ENCODE assay signal across 28 mouse cellular contexts in genomic region chr6:8741659-8742058, GRCm38 (mm10). TPM values are rescaled to one million over a fixed set of nuclear protein-coding genes. Genes with fewer than 3 reads are reported as not detected.
DNase-seq lines count a peak whose midpoint lies in the region; ATAC-seq lines count a peak whose summit lies in the region.
"Had no signal": no experiment of that assay in that cellular context is flagged by ENCODE, and none has a peak within 500 bp of the region (broad histone marks: within the 10 kb centered on the region; RNA-seq: fewer than 3 reads in every experiment).

No protein-coding gene starts in this region.

- no peak overlapping the region for H3K4me3 ChIP-seq in forebrain, embryonic 12.5 days (replicated peaks)
- no peak overlapping the region for H3K4me3 ChIP-seq in forebrain, embryonic 13.5 days
- no peak overlapping the region for H3K4me3 ChIP-seq in kidney, embryonic 15.5 days (replicated peaks)
- H3K4me3 ChIP-seq in embryonic facial prominence, embryonic 12.5 days = no peak overlapping the region
- H3K4me3 ChIP-seq: embryonic facial prominence, embryonic 13.5 days; intestine, embryonic 15.5 days; lung, embryonic 15.5 days; midbrain, embryonic 10.5 days; midbrain, embryonic 15.5 days had no signal

- 24% methylated on average over 1 of the region's 1 CpGs for WGBS in forebrain, embryonic 12.5 days
- 15% methylated on average over 1 of the region's 1 CpGs for WGBS in forebrain, embryonic 13.5 days
- 11% methylated on average over 1 of the region's 1 CpGs for WGBS in kidney, embryonic 15.5 days
- 13% methylated on average over 1 of the region's 1 CpGs for WGBS in embryonic facial prominence, embryonic 12.5 days

- no peak overlapping the region for H3K4me2 ChIP-seq in forebrain, embryonic 12.5 days
- H3K4me2 ChIP-seq in forebrain, embryonic 13.5 days = no peak overlapping the region
- H3K4me2 ChIP-seq in kidney, embryonic 15.5 days = no peak overlapping the region
- H3K4me2 ChIP-seq in embryonic facial prominence, embryonic 12.5 days (replicated peaks) = no peak overlapping the region
- H3K4me2 ChIP-seq: embryonic facial prominence, embryonic 13.5 days; heart, embryonic 11.5 days; intestine, embryonic 15.5 days; lung, embryonic 15.5 days; midbrain, embryonic 15.5 days had no signal

- no peaks in the 10 kb centered on the region for H3K36me3 ChIP-seq in forebrain, embryonic 12.5 days (replicated peaks)
- H3K36me3 ChIP-seq in forebrain, embryonic 13.5 days (ENCODE audit: poor library complexity, severe bottlenecking) = no peaks in the 10 kb centered on the region
- H3K36me3 ChIP-seq in kidney, embryonic 15.5 days = no peaks in the 10 kb centered on the region
- no peaks in the 10 kb centered on the region for H3K36me3 ChIP-seq in embryonic facial prominence, embryonic 12.5 days
- H3K36me3 ChIP-seq: embryonic facial prominence, embryonic 13.5 days; intestine, embryonic 15.5 days; lung, embryonic 15.5 days; midbrain, embryonic 10.5 days had no signal

- H3K27ac ChIP-seq in forebrain, embryonic 12.5 days = no peak overlapping the region
- no peak overlapping the region for H3K27ac ChIP-seq in forebrain, embryonic 13.5 days
- no peak overlapping the region for H3K27ac ChIP-seq in kidney, embryonic 15.5 days
- peak overlapping the region; percentile 76; the same call in 1 of the 2 replicates for H3K27ac ChIP-seq in embryonic facial prominence, embryonic 12.5 days
- H3K27ac ChIP-seq: hindbrain, postnatal 0 days; intestine, embryonic 15.5 days; lung, embryonic 15.5 days; midbrain, embryonic 10.5 days; midbrain, embryonic 15.5 days had no signal

- no peaks in the 10 kb centered on the region for H3K9me3 ChIP-seq in forebrain, embryonic 12.5 days
- H3K9me3 ChIP-seq in forebrain, embryonic 13.5 days (replicated peaks) = no peaks in the 10 kb centered on the region
- H3K9me3 ChIP-seq in kidney, embryonic 15.5 days (replicated peaks) = no peaks in the 10 kb centered on the region
- H3K9me3 ChIP-seq in embryonic facial prominence, embryonic 12.5 days = no peaks in the 10 kb centered on the region
- H3K9me3 ChIP-seq: embryonic facial prominence, embryonic 13.5 days; intestine, embryonic 15.5 days; lung, embryonic 15.5 days; midbrain, embryonic 10.5 days; midbrain, embryonic 15.5 days had no signal

- no peaks in the 10 kb centered on the region for H3K4me1 ChIP-seq in forebrain, embryonic 12.5 days
- no peaks in the 10 kb centered on the region for H3K4me1 ChIP-seq in forebrain, embryonic 13.5 days
- peaks cover 6% of the 10 kb centered on the region; the same call in 1 of the 2 replicates for H3K4me1 ChIP-seq in kidney, embryonic 15.5 days
- H3K4me1 ChIP-seq in embryonic facial prominence, embryonic 12.5 days = peaks cover 11% of the 10 kb centered on the region; the same call in 1 of the 2 replicates
- H3K4me1 ChIP-seq: intestine, embryonic 15.5 days; lung, embryonic 15.5 days; midbrain, embryonic 15.5 days had no signal

- no peak overlapping the region for H3K9ac ChIP-seq in forebrain, embryonic 12.5 days
- H3K9ac ChIP-seq in forebrain, embryonic 13.5 days = no peak overlapping the region
- no peak overlapping the region for H3K9ac ChIP-seq in kidney, embryonic 15.5 days
- H3K9ac ChIP-seq in embryonic facial prominence, embryonic 12.5 days = no peak overlapping the region
- H3K9ac ChIP-seq: embryonic facial prominence, embryonic 13.5 days; intestine, embryonic 15.5 days; lung, embryonic 15.5 days; midbrain, embryonic 15.5 days had no signal

- no peak for DNase-seq in kidney, postnatal 25 days
- DNase-seq in gastrocnemius, postnatal 4 days (ENCODE audit: low spot score in 2 of 2) = no peak
- DNase-seq: adrenal gland, postnatal 14 days; cerebellum, adult 11 months; cerebellum, adult 9-10 months; cerebellum, postnatal 36 days; heart, adult 18-20 months; heart, postnatal 36 days; kidney, adult 2 months; kidney, postnatal 4 days; thymus, adult 2 months; thymus, postnatal 36 days had no signal

- H3K27me3 ChIP-seq in forebrain, embryonic 12.5 days = no peaks in the 10 kb centered on the region
- H3K27me3 ChIP-seq in forebrain, embryonic 13.5 days = no peaks in the 10 kb centered on the region
- H3K27me3 ChIP-seq in kidney, embryonic 15.5 days = no peaks in the 10 kb centered on the region
- H3K27me3 ChIP-seq in embryonic facial prominence, embryonic 12.5 days = no peaks in the 10 kb centered on the region
- H3K27me3 ChIP-seq: embryonic facial prominence, embryonic 13.5 days; intestine, embryonic 15.5 days; lung, embryonic 15.5 days; midbrain, embryonic 15.5 days; Patski had no signal

- peak; percentile 30; the same call in 1 of the 2 replicates for ATAC-seq in forebrain, embryonic 12.5 days (ENCODE audit: low FRiP score)
- ATAC-seq in forebrain, embryonic 13.5 days = no peak
- peak; percentile 67 for ATAC-seq in kidney, embryonic 15.5 days (replicated peaks; ENCODE audit: low FRiP score)
- no peak for ATAC-seq in embryonic facial prominence, embryonic 12.5 days (ENCODE audit: insufficient number of reproducible peaks, insufficient read depth, low FRiP score, low TSS enrichment)
- no peak for ATAC-seq in frontal cortex, adult (ENCODE audit: low TSS enrichment)
- ATAC-seq: forebrain, embryonic 16.5 days; hindbrain, postnatal 0 days; intestine, embryonic 15.5 days; midbrain, embryonic 15.5 days; Patski had no signal

RNA-seq across cellular contexts. Expression of gene Ica1, which starts 36.6 kb away (rescaled TPM):
- 16.4 and 17.5 TPM in 2 replicates for polyA plus RNA-seq in forebrain, embryonic 12.5 days (2016; fragmentation: Nextera tagmentation; extraction: Ambion mirVana)
- polyA plus RNA-seq in forebrain, embryonic 13.5 days (2015; fragmentation: Nextera tagmentation; extraction: Ambion mirVana) = 22.6 and 23.3 TPM in 2 replicates
- 27.9 and 28.1 TPM in 2 replicates for polyA plus RNA-seq in kidney, embryonic 15.5 days (2015; fragmentation: Nextera tagmentation; extraction: Ambion mirVana)
- 18.1 and 23.3 TPM in 2 replicates for polyA plus RNA-seq in embryonic facial prominence, embryonic 12.5 days (2016; fragmentation: Nextera tagmentation; extraction: Ambion mirVana)
- 1 to 10 TPM; 3.9 to 5.5 TPM for total RNA-seq in gastrocnemius, postnatal 4 days (2021)
- total RNA-seq: MEL; neutrophil, adult 5-6 weeks had no signal

Comparison
In these comparisons a context has a peak if more than half of its experiments do, and no peak if none do; other contexts are left out.
1. ATAC-seq: peak in forebrain, embryonic 12.5 days (single experiment) and kidney, embryonic 15.5 days (single experiment); none in forebrain, embryonic 13.5 days (single experiment), embryonic facial prominence, embryonic 12.5 days (single experiment) and frontal cortex, adult (single experiment).